Mouse (Mus musculus) neural tube, embryonic 15.5 days (tissue): Measurements from ENCODE around the gene Cyyr1. TPM values are rescaled to one million over a fixed set of nuclear protein-coding genes. Genes with fewer than 3 reads are reported as not detected.
"Not testable (repeated sequence)": the region's sequence is repeated elsewhere in the genome, so short reads cannot be mapped to it uniquely, and the experiment has no call there.

Experiments used
- ATAC-seq: fragments of 200-750 bp; cut with Nextera tagmentation; 2 replicates; pipeline ENCODE4 v1.8.0; 2017; ENCODE audit warnings: mild to moderate bottlenecking, moderate TSS enrichment, moderate library complexity; ENCODE audit not compliant: low FRiP score
- H3K27ac ChIP-seq: fragments of 300-500 bp; sonication (generic); replicated peaks from 2 replicates; pipeline ENCODE4 v1.5.1; 2015; ENCODE audit warnings: mild to moderate bottlenecking, inconsistent platforms
- H3K27me3 ChIP-seq: fragments of 300-500 bp; sonication (generic); replicated peaks from 2 replicates; pipeline ENCODE4 v1.6.1; 2015; ENCODE audit warnings: inconsistent platforms
- H3K36me3 ChIP-seq: fragments of 300-500 bp; sonication (generic); 2 replicates; pipeline ENCODE4 v1.6.1; 2015; ENCODE audit warnings: inconsistent platforms
- H3K4me1 ChIP-seq: fragments of 300-500 bp; sonication (generic); 2 replicates; pipeline ENCODE4 v1.6.1; 2015; ENCODE audit warnings: inconsistent platforms
- H3K4me2 ChIP-seq: fragments of 300-500 bp; sonication (generic); 2 replicates; pipeline ENCODE4 v1.6.1; 2015; ENCODE audit warnings: inconsistent platforms, mild to moderate bottlenecking, moderate library complexity
- H3K4me3 ChIP-seq: fragments of 300-500 bp; sonication (generic); replicated peaks from 2 replicates; pipeline ENCODE4 v1.5.1; 2015; ENCODE audit warnings: mild to moderate bottlenecking, inconsistent platforms
- H3K9ac ChIP-seq: fragments of 300-500 bp; sonication (generic); replicated peaks from 2 replicates; pipeline ENCODE4 v1.6.1; 2015; ENCODE audit warnings: mild to moderate bottlenecking, inconsistent platforms
- H3K9me3 ChIP-seq: fragments of 300-500 bp; sonication (generic); replicated peaks from 2 replicates; pipeline ENCODE4 v1.6.1; 2016; ENCODE audit warnings: inconsistent platforms
- WGBS: fragments of 180-500 bp; shearing (Covaris S2); methylation state at CpG from one replicate; pipeline ENCODE4 v1.1.7; 2015; ENCODE audit warnings: mixed read lengths; 5-methylcytosine and 5-hydroxymethylcytosine counted together
- polyA plus RNA-seq: library from polyadenylated mRNA; unstranded; fragments of >200 nt; fragmentation: Nextera tagmentation; extraction: Ambion mirVana; gene quantifications from 2 replicates; pipeline ENCODE4 v1.2.1, GENCODE M21; 2015

Cyyr1 gene
- polyA plus RNA-seq = 2.8 and 3.0 TPM in 2 replicates

DNA sequence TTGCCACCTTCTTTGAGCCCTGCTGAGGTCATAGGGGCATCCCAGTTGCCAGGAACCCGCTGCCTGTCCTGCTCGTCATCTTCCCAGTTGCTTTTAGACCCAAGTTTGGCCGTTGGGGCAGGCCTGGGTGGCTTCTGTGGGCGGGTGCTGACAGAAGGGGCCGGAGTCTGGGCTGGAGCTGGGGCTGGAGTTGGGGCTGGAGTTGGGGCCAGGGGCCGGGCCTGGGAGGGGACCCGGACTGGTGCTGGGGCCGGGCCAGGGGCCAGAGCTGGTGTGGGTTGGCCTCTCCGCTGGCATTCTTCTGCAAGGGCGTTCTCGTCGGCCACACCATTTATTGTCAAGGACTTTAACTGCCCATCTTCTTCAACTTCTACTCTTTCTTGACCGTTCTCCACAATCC, at the start of gene Cyyr1:
Gene Cyyr1, minus strand, starts transcription at position 101 of the 400 bp plus-strand sequence.
- ATAC-seq, H3K36me3 ChIP-seq, H3K27me3 ChIP-seq, H3K27ac ChIP-seq, H3K4me1 ChIP-seq, H3K9ac ChIP-seq, H3K4me2 ChIP-seq, H3K4me3 ChIP-seq, H3K9me3 ChIP-seq: not testable (repeated sequence)
- WGBS = 84% methylated on average over 12 of the region's 13 CpGs

- Histone ChIP-seq H3K4me2 (no peak overlapping the region), H3K36me3 (no peaks in the 10 kb centered on the region), H3K27ac (no peak overlapping the region; the same call in 1 of the 2 replicates), H3K9me3 (no peaks in the 10 kb centered on the region), H3K27me3 (no peaks in the 10 kb centered on the region), H3K9ac (no peak overlapping the region), H3K4me3 (no peak overlapping the region), H3K4me1 (peaks cover 6% of the 10 kb centered on the region)
- WGBS = 50% methylated on average over 7 of the region's 7 CpGs
- peak; percentile 46; the same call in 1 of the 2 replicates for ATAC-seq
These were observed 35.6 kb upstream of the Cyyr1 start for GRCm38 (mm10) chr16:85588844-85589243.

- no peak overlapping the region for H3K4me2 ChIP-seq
- WGBS = 46% methylated on average over 4 of the region's 4 CpGs
- H3K4me3 ChIP-seq = no peak overlapping the region
- no peaks in the 10 kb centered on the region for H3K27me3 ChIP-seq
- peak; percentile 70 for ATAC-seq
- H3K27ac ChIP-seq = no peak overlapping the region
- no peak overlapping the region for H3K9ac ChIP-seq
- H3K4me1 ChIP-seq = peaks cover 6% of the 10 kb centered on the region
- H3K9me3 ChIP-seq = no peaks in the 10 kb centered on the region
- H3K36me3 ChIP-seq = no peaks in the 10 kb centered on the region
These were observed 34.5 kb upstream of the Cyyr1 start for GRCm38 (mm10) chr16:85587573-85588226.

DNA sequence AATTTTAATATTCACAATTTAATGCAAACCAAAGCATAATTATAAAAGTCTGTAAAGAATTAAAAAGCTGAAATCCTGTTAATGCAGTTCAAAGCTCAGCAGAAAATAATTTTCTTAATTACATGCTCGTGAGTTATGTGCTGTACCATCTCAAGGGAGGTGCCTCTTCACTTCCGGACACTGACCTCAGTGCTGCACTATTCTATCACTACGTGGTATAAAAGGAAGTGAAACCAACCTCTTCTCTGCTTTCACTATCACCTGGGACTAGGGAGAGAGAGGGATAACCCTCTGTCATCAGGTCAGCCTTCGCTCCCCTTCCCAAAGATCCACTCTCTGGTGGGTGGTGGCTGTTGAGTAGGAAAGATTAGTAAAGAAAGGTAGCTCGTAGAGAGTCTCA, 13.3 kb upstream of the Cyyr1 start:
- Histone ChIP-seq H3K9me3 (no peaks in the 10 kb centered on the region), H3K4me1 (no peaks in the 10 kb centered on the region), H3K27me3 (no peaks in the 10 kb centered on the region), H3K27ac (no peak overlapping the region), H3K9ac (no peak overlapping the region), H3K36me3 (no peaks in the 10 kb centered on the region), H3K4me3 (no peak overlapping the region), H3K4me2 (no peak overlapping the region)
- WGBS = 84% methylated on average over 5 of the region's 5 CpGs
- no peak for ATAC-seq

- Histone ChIP-seq H3K4me3 (no peak overlapping the region), H3K9me3 (no peaks in the 10 kb centered on the region), H3K4me1 (0 out of 2 replicates have a peak, but pooled peaks cover 5% of the 10 kb centered on the region), H3K36me3 (no peaks in the 10 kb centered on the region), H3K27me3 (no peaks in the 10 kb centered on the region), H3K4me2 (no peak overlapping the region), H3K27ac (no peak overlapping the region), H3K9ac (no peak overlapping the region)
- 53% methylated on average over 8 of the region's 8 CpGs for WGBS
- no peak for ATAC-seq
These were observed 641 bp upstream of the Cyyr1 start for GRCm38 (mm10) chr16:85553838-85554237.

GRCm38 (mm10) chr16:85551976-85552375, 1.2 kb downstream of the Cyyr1 start:
- H3K9me3 ChIP-seq, H3K4me2 ChIP-seq, H3K27ac ChIP-seq, H3K27me3 ChIP-seq, H3K9ac ChIP-seq, H3K4me1 ChIP-seq, H3K4me3 ChIP-seq, H3K36me3 ChIP-seq, ATAC-seq: not testable (repeated sequence)
- WGBS = 86% methylated on average over 1 of the region's 11 CpGs

DNA sequence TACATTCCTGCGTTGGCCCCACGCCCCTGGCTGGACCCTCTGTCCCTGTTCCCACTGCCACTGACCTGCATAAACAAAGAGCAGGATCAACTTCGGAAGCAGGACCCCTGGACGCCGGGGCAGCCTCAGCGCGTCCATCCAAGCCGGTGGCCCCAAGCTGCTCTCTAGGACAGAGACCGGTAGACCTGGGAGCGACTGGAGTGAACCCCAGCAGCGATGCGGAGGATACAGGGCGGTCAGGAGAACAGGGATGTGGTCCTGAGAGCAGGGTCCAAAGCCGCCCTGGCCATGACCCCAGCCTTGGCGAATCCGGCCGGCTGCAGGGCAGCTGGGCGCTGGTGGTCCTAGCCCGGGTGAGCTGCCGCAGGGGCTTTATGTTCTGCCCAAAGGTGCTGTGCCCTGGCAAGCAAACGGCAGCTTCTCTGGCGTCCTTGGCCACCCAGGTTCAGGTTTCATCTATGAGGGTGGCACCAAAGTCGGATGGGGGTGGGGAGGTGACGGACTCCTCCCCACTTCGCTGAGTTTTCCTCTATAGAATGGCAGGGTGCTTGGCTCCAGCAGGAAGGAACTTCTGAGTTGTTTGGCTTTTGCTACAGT, 3.1 kb downstream of the Cyyr1 start:
- H3K9me3 ChIP-seq = no peaks in the 10 kb centered on the region
- no peaks in the 10 kb centered on the region for H3K27me3 ChIP-seq
- peak overlapping the region; percentile 55 for H3K4me2 ChIP-seq
- no peak overlapping the region for H3K27ac ChIP-seq
- peak overlapping the region; percentile 36 for H3K9ac ChIP-seq
- 0 out of 2 replicates have a peak, but pooled peaks cover 5% of the 10 kb centered on the region for H3K4me1 ChIP-seq
- 3% methylated on average over 25 of the region's 25 CpGs for WGBS
- ATAC-seq = peak; percentile 17; the same call in 1 of the 2 replicates
- peak overlapping the region; percentile 32 for H3K4me3 ChIP-seq
- no peaks in the 10 kb centered on the region for H3K36me3 ChIP-seq

- H3K9ac ChIP-seq = no peak overlapping the region
- no peaks in the 10 kb centered on the region for H3K36me3 ChIP-seq
- no peak overlapping the region for H3K4me2 ChIP-seq
- no peak overlapping the region for H3K27ac ChIP-seq
- 0 out of 2 replicates have a peak, but pooled peaks cover 5% of the 10 kb centered on the region for H3K4me1 ChIP-seq
- WGBS = 64% methylated on average over 6 of the region's 6 CpGs
- H3K27me3 ChIP-seq = no peaks in the 10 kb centered on the region
- ATAC-seq = no peak
- H3K9me3 ChIP-seq = no peaks in the 10 kb centered on the region
- no peak overlapping the region for H3K4me3 ChIP-seq
These were observed 6.7 kb downstream of the Cyyr1 start for GRCm38 (mm10) chr16:85546519-85546918.

GRCm38 (mm10) chr16:85541676-85542273, 11.4 kb downstream of the Cyyr1 start:
- Histone ChIP-seq H3K4me3 (no peak overlapping the region), H3K27me3 (no peaks in the 10 kb centered on the region), H3K9me3 (no peaks in the 10 kb centered on the region), H3K36me3 (no peaks in the 10 kb centered on the region), H3K4me2 (no peak overlapping the region), H3K9ac (no peak overlapping the region), H3K27ac (no peak overlapping the region), H3K4me1 (no peaks in the 10 kb centered on the region)
- WGBS = 79% methylated on average over 4 of the region's 4 CpGs
- ATAC-seq = no peak

GRCm38 (mm10) chr16:85541023-85541422, 12.2 kb downstream of the Cyyr1 start:
- Histone ChIP-seq H3K27ac (no peak overlapping the region), H3K4me3 (no peak overlapping the region), H3K4me2 (no peak overlapping the region), H3K36me3 (no peaks in the 10 kb centered on the region), H3K4me1 (no peaks in the 10 kb centered on the region), H3K9me3 (no peaks in the 10 kb centered on the region), H3K9ac (no peak overlapping the region), H3K27me3 (no peaks in the 10 kb centered on the region)
- 87% methylated on average over 6 of the region's 6 CpGs for WGBS
- no peak for ATAC-seq

DNA sequence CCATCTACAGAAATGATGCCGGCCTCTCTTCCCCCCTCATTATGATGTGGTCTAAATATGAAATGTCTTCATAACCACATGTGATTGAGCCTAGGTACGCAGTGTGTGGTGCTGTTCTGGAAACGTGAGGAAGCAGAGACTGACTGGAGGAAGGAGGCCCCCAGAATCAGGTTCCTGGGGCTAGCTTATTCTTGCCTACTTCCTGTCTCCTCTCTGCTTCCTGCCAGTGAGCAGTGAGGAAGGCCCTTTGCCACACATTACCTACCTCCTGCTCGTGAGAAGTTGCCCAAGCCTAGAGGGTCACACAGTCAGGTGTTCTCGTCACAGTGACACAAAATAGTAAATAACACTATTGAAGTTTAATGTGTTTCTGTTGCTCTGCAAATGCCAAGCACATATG, 14.8 kb downstream of the Cyyr1 start:
- Histone ChIP-seq H3K4me2 (no peak overlapping the region), H3K4me1 (no peaks in the 10 kb centered on the region), H3K9me3 (no peaks in the 10 kb centered on the region), H3K36me3 (no peaks in the 10 kb centered on the region), H3K9ac (no peak overlapping the region), H3K4me3 (no peak overlapping the region), H3K27ac (no peak overlapping the region), H3K27me3 (no peaks in the 10 kb centered on the region)
- 84% methylated on average over 5 of the region's 5 CpGs for WGBS
- no peak for ATAC-seq

- WGBS = 86% methylated on average over 8 of the region's 8 CpGs
These were observed 17.1 kb downstream of the Cyyr1 start for GRCm38 (mm10) chr16:85536075-85536474.

More at GRCm38 (mm10) chr16:85536075-85536474, 17.1 kb downstream of the Cyyr1 start:
- Histone ChIP-seq H3K4me3 (no peak overlapping the region), H3K36me3 (no peaks in the 10 kb centered on the region), H3K4me1 (no peaks in the 10 kb centered on the region), H3K9me3 (no peaks in the 10 kb centered on the region), H3K27me3 (no peaks in the 10 kb centered on the region), H3K9ac (no peak overlapping the region), H3K4me2 (no peak overlapping the region), H3K27ac (no peak overlapping the region)
- ATAC-seq = no peak
